Mouse (Mus musculus) kidney, adult 18-20 months (tissue): ENCODE measurements around the gene Gp1ba.

Source experiments
- DNase-seq: peaks from one replicate; pipeline ENCODE4 v3.0.0; 2021

Gp1ba gene

GRCm38 (mm10) chr11:70654198-70654922, 15.4 kb downstream of the Gp1ba start, which contains the start of gene Pfn1:
Gene Pfn1, minus strand, starts transcription at chr11:70654644.
- peak; percentile 76 for DNase-seq

DNA sequence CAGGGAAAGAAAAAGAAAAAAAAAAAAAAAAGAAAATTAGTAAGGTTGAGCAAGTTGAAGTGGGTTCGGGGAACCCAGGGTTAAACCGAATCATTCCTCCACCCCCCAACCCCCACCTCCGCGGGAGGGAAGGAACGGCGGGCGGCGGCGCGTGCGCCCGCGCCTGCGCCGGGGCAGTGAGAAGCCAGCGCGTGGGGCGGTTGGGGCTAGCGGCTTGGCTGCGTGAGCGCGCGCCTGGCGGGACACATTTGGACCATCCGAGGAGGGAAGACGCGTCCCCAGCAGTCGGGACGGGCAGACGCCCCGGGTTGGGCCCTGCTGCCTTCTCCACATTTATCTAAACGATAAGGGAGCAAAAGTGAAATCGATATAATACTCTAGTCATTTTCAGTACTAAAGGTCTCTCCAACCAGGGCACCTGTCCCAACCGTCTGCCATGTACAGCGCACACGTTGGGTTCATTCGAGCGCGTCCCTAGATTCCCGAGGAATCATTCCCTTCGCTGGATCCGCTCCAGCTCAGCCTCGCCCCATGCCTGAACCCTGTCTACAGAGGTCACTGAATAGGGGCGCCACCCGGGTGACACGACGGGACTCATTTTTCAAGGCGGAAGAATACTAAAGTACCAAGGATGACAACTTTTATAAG, 16.1 kb downstream of the Gp1ba start:
- DNase-seq, result peak; percentile 85

- peak; percentile 67 for DNase-seq
Measured at GRCm38 (mm10) chr11:70655571-70656455, 16.9 kb downstream of the Gp1ba start.

DNA sequence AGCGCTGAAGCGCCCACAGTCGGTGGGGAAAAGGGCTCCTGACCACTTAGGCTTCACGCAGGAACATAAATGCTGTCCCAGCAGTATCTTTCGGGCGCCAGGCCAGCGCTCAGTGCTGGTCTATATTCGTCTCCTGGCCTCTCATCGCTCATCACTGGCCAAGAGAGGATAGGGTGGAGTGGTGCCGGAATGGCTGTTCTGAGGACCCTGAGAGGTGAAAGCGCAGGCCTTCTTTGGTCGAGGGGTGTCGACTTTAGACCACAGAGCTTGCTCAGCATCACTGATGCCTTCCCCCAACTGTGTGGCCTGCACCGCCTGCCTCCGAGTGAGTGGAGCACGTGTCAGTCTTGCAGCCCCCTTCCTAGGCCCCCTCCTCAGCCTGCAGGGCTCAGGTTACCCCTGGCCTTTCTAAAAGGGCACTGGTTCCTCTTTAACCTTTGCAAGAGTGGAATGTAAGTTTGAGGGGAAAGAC, 17.6 kb downstream of the Gp1ba start:
- peak; percentile 41 for DNase-seq

DNA sequence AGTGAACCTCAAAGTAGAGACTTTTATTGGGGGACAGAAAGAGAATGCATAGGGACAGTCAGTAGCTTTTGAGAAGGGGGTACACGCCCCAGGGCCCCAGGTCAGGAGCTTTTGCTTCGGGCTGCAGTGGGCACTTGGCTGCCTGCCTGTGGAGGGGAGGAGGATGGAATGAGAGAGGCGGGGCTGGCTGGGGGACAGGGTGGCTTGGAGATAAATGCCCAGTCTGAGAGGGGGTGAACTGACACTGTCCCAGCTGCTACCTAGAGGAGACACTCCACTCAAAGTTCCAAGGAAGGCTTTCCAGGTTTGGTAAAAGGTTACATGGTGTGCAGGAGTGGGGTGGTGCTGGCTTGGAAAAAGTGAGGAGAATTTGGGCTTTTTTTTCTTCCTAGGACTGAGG, 18.0 kb downstream of the Gp1ba start, which contains the start of gene Eno3:
Eno3 (plus strand) TSS at position 239 of the 400 bp plus-strand sequence.
- DNase-seq, result no peak

DNA sequence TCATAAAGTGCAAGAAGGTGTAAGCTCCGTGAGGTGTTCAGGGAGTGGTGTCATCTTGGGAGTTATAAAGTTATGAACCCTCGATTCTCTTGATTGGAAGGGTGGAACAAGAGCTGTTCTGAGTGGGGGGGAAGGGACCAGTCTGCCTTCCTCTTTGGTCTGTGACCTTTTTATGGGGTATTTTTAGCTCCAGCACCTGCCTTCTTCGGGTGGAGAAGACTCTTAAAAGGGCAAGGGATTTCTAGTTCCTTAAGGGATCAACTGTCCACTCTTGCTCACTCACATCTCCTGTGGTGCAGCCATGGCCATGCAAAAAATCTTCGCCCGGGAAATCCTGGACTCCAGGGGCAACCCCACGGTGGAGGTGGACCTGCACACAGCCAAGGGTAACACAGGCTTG, 18.7 kb downstream of the Gp1ba start:
- no peak for DNase-seq

DNA sequence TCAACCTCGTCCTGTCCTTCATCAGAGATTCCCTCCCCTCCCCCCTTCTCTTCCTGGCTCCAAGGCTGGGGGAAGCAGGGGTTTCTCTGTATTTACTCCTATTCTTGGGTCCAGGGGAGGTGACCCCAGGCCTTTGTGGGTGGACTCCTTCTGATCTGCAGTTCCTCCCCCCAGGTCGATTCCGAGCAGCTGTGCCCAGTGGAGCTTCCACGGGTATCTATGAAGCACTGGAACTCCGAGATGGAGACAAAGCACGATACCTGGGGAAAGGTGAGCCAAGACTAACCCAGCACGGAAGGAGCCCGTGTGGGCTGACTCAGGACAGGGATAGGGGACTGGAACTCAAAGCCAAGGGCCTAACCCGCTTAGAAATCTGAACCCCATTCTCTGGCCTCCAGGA, 19.1 kb downstream of the Gp1ba start:
- DNase-seq, result no peak

- no peak for DNase-seq
Measured at GRCm38 (mm10) chr11:70658521-70658920, 19.6 kb downstream of the Gp1ba start.

DNA sequence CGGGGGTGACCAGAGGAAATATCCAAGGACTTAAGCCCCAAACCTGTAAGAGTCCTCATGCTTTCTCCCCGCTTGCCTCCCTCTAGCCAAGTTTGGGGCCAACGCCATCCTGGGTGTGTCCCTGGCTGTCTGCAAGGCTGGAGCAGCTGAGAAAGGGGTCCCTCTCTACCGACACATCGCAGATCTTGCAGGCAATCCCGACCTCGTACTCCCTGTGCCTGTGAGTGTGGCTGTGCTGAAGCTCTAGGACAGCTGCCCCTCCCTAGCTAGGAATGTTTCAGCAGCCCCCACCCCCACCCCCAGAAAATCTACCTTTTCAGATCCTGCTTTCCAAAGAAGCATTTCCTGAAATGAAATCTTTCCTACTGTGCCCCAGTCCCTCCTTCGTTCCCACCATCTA, 20.0 kb downstream of the Gp1ba start:
- no peak for DNase-seq

DNA sequence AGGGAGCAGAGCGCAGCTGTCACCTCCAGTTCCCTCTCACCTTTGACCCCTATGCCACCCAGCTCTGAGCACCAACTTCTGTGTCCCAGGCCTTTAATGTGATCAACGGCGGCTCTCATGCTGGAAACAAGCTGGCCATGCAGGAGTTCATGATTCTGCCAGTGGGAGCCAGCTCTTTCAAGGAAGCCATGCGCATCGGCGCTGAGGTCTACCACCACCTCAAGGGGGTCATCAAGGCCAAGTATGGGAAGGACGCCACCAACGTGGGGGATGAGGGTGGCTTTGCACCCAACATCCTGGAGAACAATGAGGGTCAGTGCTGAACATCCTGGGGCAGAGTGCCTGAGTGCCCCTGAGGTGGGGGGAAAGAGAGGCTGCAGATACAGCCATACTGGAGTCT, 21.6 kb downstream of the Gp1ba start:
- DNase-seq, result no peak

DNA sequence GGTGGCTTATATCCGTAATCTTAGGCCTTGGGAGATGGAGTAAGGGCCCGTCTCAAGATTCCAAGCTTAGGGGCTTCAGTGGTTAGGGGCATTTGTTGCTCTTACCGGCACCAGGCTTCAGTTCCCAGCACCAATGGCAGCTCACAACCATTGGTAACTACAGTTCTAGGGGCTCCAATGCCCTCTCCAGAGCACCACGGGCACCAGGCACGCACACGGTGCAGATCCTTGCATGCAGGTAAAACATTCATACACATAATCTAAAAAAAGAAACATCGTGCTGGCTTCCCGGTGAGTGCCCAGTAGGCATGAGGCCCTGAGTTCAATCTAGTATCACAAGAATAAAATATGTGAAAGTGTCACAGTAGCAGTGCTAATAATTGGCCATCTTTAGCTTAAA, 24.2 kb downstream of the Gp1ba start:
- DNase-seq, result no peak

DNA sequence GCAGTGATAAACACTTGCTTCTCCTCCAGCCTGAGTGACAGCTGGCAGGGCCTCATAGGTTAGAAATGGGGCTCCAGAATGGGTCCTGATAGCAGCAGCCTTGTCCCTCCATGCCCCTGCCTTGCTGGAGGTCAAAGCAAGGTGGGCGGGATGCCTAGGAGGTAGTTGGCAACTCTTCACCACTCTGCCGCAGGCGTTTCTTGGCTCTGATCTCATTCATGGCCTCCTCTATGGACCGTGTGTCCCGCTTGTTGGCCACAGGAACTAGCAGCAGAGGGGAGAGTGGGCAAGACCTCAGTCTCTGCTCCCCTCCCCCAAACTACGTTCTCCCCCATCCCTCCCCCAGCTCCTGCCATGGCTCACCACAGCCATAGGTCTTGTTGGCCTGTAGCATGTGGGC, 25.0 kb downstream of the Gp1ba start:
- no peak for DNase-seq

DNA sequence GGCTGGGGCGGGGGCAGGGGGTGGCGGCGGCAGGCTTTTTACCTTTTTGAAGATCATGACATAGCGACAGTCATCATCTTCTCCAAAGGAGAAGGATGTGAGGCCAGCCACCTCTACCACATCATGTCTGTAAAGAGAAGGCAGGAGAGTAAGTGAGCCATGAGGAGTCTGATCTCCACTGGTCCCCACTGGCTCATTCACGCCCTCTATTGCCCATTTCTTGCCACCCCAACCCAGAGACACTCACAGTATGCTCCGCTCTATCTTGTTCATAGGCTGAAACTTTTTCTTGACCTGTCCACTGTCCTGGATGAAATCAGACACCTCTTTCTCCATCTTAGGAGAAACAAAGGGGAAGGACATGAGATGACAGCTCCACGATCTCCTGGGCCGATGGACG, 25.8 kb downstream of the Gp1ba start:
- no peak for DNase-seq

DNA sequence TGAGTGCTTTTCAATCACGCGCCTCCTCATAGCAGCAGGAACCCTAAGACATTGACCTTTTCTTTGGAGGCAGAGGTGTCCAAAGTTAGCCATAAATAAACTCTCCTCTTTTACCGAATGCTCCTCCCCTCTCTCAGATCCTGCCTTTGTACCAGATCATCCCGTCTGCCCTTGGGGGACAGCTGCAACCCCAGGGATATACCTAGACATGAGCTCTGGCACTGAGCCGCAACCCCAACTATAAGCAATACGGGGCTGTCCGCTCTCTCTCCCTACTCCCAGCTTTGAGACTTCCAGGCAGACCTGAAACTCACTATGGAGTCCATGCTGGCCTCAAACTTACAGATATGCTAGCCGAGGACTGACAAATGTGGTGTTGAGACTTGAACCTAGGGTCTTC, 27.8 kb downstream of the Gp1ba start:
- no peak for DNase-seq

DNA sequence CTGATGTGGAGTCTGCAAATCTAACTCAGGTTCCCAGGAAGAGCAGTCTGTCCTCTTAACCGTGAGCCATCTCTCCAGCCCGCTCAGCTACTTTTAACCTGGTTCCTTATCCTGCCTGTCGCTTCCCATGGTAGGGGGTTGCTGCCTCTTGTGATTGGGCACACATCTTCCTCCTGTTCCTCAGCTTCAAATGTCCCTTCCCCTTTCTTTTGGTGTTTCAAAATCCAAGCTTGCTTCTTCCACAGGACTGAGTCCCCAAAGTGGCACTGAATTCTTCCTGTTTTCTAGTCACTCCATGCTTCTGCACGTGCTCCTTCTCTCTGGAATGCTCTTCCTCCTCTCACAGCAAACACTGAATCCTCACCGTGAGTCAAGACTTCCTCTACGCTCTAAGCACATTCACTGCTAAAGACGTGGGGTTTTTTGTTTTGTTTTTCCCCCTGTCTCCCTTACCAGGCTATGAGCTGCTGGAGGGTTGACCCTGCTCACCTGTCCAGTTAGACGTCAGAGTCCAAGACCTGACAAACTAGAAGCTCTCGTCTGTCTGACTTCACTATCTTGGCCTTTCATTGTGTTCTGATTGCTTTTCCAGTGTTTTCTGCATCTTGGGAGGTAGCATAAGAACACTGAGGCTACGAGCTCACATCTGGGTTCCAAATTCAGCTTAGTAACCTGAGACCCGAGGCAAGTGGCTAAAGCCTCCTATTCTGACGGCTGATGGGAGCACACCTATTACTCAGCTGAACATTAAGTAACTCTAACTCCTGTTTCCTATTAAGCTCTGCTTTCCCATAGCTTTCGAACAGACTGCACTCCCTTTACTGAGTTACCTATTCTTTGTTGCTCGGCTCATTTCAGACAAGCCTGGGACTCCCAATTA, 28.6 kb downstream of the Gp1ba start:
- DNase-seq, result no peak

- DNase-seq, result no peak
Measured at GRCm38 (mm10) chr11:70668335-70668770, 29.4 kb downstream of the Gp1ba start.

- DNase-seq, result peak; percentile 98
Measured at GRCm38 (mm10) chr11:70668771-70669505, 30.0 kb downstream of the Gp1ba start, which contains the start of gene Spag7. Gene Spag7, minus strand, starts transcription at chr11:70669416.

DNA sequence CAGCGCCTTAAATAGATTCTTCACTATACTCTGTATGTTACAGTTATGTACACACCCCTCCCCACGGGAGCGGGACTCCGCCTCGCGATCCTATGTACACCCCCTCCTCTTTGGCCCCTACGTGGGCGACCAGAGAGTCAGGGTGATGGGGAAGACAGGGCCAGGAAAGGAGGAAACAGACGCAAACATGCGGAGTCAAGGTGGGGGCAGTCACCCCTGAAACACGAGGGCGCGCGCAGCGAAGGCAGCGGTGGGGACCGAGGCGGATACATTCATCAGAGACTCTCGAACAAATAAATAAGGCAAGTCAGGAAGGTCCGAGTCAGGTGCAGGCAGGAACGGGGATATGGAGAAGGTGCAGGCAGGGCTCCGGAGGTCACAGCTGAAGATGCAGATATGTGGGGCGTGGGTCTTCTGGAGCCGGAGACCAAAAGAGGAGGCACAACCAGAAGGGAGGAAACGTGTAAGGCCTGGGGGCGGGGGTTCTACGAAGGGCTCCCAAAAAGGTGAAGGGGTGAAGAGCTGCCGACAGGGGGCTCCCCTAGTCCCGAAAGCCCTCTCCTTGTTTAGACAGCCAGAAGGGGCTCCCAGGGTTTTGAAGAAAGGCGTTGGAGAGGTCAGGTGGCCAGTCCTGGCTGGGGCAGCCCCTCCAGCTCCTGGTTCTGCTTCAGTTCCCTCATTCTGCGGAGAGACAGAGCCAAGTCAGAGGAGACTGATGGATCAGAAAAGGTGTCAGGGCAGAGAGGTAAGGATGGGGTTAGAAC, 30.8 kb downstream of the Gp1ba start:
- peak; percentile 74 for DNase-seq

DNA sequence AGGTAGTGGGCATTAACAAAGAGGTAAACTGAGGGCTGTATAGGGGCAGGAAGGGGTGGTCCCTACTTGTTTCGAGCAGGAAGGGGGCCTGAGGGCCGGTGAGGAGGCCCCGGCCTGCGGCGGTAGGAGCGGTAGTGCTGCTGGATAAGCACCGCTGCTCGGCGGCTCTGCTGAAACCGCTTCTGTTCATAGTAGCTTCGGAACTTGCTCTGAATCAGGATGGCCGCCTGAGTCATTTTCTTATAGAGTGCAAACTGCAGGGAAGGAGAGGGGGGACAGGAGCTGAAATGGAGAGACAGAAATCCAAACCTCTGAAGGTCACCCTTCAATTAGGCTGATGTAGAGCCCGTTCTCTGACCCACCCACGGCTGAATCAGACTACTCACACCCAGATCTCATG, 31.6 kb downstream of the Gp1ba start:
- DNase-seq, result peak; percentile 25

GRCm38 (mm10) chr11:70671333-70672047, 32.6 kb downstream of the Gp1ba start:
- peak; percentile 19 for DNase-seq
